Comparison of ENCODE assay signal across 20 mouse cellular contexts in the genomic region with DNA sequence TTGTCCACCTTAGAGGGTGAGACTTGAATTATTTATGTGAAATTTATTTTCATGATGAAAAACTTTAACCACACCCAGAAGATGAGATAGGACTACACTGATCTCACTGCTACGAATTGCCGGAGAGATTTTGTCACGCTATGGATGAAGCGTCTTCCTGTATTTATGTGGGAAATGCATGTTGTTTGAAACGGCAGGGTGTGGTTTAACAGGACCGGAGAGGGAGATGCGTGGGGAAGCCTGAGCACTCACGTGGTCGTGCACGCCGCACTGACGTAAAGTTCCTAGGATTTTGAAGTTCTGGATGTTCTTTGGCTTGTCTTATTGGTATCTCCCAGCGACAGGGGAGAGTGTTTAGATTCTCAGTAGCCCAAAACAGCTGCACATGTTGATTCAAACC.
DNase-seq lines count a peak whose midpoint lies in the region; ATAC-seq and TF ChIP-seq lines count a peak whose summit lies in the region.
"Had no signal": no experiment of that assay in that cellular context is flagged by ENCODE, and none has a peak within 500 bp of the region (broad histone marks: within the 10 kb centered on the region; RNA-seq: fewer than 3 reads in every experiment).

No protein-coding gene starts in this region.

- H3K27me3 ChIP-seq in embryonic facial prominence, embryonic 12.5 days = no peaks in the 10 kb centered on the region
- no peaks in the 10 kb centered on the region for H3K27me3 ChIP-seq in embryonic facial prominence, embryonic 10.5 days (replicated peaks; ENCODE audit: low read depth, poor library complexity, severe bottlenecking)
- H3K27me3 ChIP-seq in lung, postnatal 0 days (replicated peaks; ENCODE audit: insufficient read depth, low read length) = no peaks in the 10 kb centered on the region
- H3K27me3 ChIP-seq: hindbrain, embryonic 13.5 days had no signal

- no peaks in the 10 kb centered on the region for H3K9me3 ChIP-seq in embryonic facial prominence, embryonic 12.5 days
- H3K9me3 ChIP-seq in embryonic facial prominence, embryonic 10.5 days = no peaks in the 10 kb centered on the region
- no peaks in the 10 kb centered on the region for H3K9me3 ChIP-seq in lung, postnatal 0 days (ENCODE audit: low read length)
- H3K9me3 ChIP-seq: G1E; hindbrain, embryonic 13.5 days had no signal

- intact Hi-C loops in left cerebral cortex, adult 2 months (cut with DNase I) = loop anchor here (10.0 kb wide), 1 partner anchor 355 kb away; the partner anchor contains the start of genes Ccnd3 and Taf8
- intact Hi-C loops in left cerebral cortex, postnatal 14 days (cut with DNase I) = no loop called here

- peak; percentile 94 for TF ChIP-seq EP300 in lung, postnatal 0 days (IDR thresholded peaks at IDR 0.05)

- ATAC-seq in embryonic facial prominence, embryonic 12.5 days (ENCODE audit: insufficient number of reproducible peaks, insufficient read depth, low FRiP score, low TSS enrichment) = no peak
- peak; percentile 74 for ATAC-seq in lung, postnatal 0 days
- ATAC-seq: CD4-positive, CD25-positive, alpha-beta regulatory T cell, adult 4 months; forebrain, embryonic 14.5 days; hindbrain, postnatal 0 days had no signal

- H3K27ac ChIP-seq in embryonic facial prominence, embryonic 12.5 days = 0 out of 2 replicates have a peak overlapping the region, but pooled peaks have one; percentile 11
- H3K27ac ChIP-seq in embryonic facial prominence, embryonic 10.5 days (replicated peaks) = no peak overlapping the region
- peak overlapping the region; percentile 50 for H3K27ac ChIP-seq in left cerebral cortex, adult 2 months
- H3K27ac ChIP-seq in lung, postnatal 0 days (ENCODE audit: low read length) = no peak overlapping the region; the same call in 1 of the 2 replicates
- H3K27ac ChIP-seq: hindbrain, postnatal 0 days had no signal

- H3K36me3 ChIP-seq in embryonic facial prominence, embryonic 12.5 days = peaks cover 16% of the 10 kb centered on the region
- H3K36me3 ChIP-seq in embryonic facial prominence, embryonic 10.5 days (replicated peaks) = peaks cover 47% of the 10 kb centered on the region
- no peaks in the 10 kb centered on the region for H3K36me3 ChIP-seq in lung, postnatal 0 days (ENCODE audit: insufficient read depth, low read length)
- H3K36me3 ChIP-seq: G1E had no signal

- H3K4me3 ChIP-seq in embryonic facial prominence, embryonic 12.5 days = no peak overlapping the region
- H3K4me3 ChIP-seq in embryonic facial prominence, embryonic 10.5 days = no peak overlapping the region
- no peak overlapping the region for H3K4me3 ChIP-seq in left cerebral cortex, adult 2 months
- H3K4me3 ChIP-seq in lung, postnatal 0 days (ENCODE audit: low read depth, low read length) = no peak overlapping the region
- H3K4me3 ChIP-seq: hindbrain, embryonic 13.5 days had no signal

- H3K4me1 ChIP-seq in embryonic facial prominence, embryonic 12.5 days = peaks cover 70% of the 10 kb centered on the region
- peaks cover 63% of the 10 kb centered on the region for H3K4me1 ChIP-seq in embryonic facial prominence, embryonic 10.5 days
- H3K4me1 ChIP-seq in lung, postnatal 0 days (ENCODE audit: insufficient read depth, low read depth, low read length) = peaks cover 3% of the 10 kb centered on the region; the same call in 1 of the 2 replicates

- WGBS in embryonic facial prominence, embryonic 12.5 days = 83% methylated on average over 13 of the region's 13 CpGs
- WGBS in embryonic facial prominence, embryonic 10.5 days = 90% methylated on average over 13 of the region's 13 CpGs
- WGBS in lung, postnatal 0 days = 64% methylated on average over 13 of the region's 13 CpGs

- no peak for TF ChIP-seq CTCF in left cerebral cortex, adult 2 months (IDR thresholded peaks at IDR 0.05)
- no peak for TF ChIP-seq CTCF in lung, postnatal 0 days (IDR thresholded peaks at IDR 0.05)

- DNase-seq in embryonic facial prominence, embryonic 10.5 days (ENCODE audit: low spot score) = no peak
- no peak for DNase-seq in left cerebral cortex, adult 2 months (ENCODE audit: extremely low spot score in 1 of 2, low spot score in 2 of 2)
- DNase-seq in left cerebral cortex, postnatal 14 days (ENCODE audit: low spot score in 2 of 2) = no peak
- peak; percentile 65 for DNase-seq in lung, postnatal 0 days (ENCODE audit: low spot score)
- DNase-seq in lung, postnatal 4 days = peak; percentile 50 to 53
- DNase-seq in T-cell, adult 2 months (ENCODE audit: low spot score) = no peak
- DNase-seq: adrenal gland, postnatal 14 days; B cell, adult 2 months; cerebellum, adult 11-12 months; cerebellum, adult 9-10 months; cerebellum, postnatal 25 days; gastrocnemius, postnatal 36 days; heart, adult 11 months; heart, postnatal 10 days had no signal

- H3K9ac ChIP-seq in embryonic facial prominence, embryonic 12.5 days = no peak overlapping the region
- no peak overlapping the region for H3K9ac ChIP-seq in lung, postnatal 0 days (replicated peaks; ENCODE audit: low read depth)
- H3K9ac ChIP-seq: hindbrain, embryonic 13.5 days had no signal

- no peak overlapping the region for H3K4me2 ChIP-seq in embryonic facial prominence, embryonic 12.5 days (replicated peaks)
- no peak overlapping the region for H3K4me2 ChIP-seq in lung, postnatal 0 days (replicated peaks; ENCODE audit: low read depth, low read length)
- H3K4me2 ChIP-seq: hindbrain, embryonic 13.5 days had no signal

Comparison
In these comparisons a context has a peak if more than half of its experiments do, and no peak if none do; other contexts are left out.
1. H3K27ac ChIP-seq: peak in embryonic facial prominence, embryonic 12.5 days (single experiment) and left cerebral cortex, adult 2 months (single experiment); none in embryonic facial prominence, embryonic 10.5 days (single experiment) and lung, postnatal 0 days (single experiment).
2. DNase-seq: peak in lung, postnatal 0 days (single experiment) and lung, postnatal 4 days (2 of 2); none in embryonic facial prominence, embryonic 10.5 days (single experiment), left cerebral cortex, adult 2 months (0 of 2), left cerebral cortex, postnatal 14 days (0 of 2) and T-cell, adult 2 months (single experiment).